Mouse (Mus musculus): ENCODE data around the gene Mycn.

The Mycn gene

DNA sequence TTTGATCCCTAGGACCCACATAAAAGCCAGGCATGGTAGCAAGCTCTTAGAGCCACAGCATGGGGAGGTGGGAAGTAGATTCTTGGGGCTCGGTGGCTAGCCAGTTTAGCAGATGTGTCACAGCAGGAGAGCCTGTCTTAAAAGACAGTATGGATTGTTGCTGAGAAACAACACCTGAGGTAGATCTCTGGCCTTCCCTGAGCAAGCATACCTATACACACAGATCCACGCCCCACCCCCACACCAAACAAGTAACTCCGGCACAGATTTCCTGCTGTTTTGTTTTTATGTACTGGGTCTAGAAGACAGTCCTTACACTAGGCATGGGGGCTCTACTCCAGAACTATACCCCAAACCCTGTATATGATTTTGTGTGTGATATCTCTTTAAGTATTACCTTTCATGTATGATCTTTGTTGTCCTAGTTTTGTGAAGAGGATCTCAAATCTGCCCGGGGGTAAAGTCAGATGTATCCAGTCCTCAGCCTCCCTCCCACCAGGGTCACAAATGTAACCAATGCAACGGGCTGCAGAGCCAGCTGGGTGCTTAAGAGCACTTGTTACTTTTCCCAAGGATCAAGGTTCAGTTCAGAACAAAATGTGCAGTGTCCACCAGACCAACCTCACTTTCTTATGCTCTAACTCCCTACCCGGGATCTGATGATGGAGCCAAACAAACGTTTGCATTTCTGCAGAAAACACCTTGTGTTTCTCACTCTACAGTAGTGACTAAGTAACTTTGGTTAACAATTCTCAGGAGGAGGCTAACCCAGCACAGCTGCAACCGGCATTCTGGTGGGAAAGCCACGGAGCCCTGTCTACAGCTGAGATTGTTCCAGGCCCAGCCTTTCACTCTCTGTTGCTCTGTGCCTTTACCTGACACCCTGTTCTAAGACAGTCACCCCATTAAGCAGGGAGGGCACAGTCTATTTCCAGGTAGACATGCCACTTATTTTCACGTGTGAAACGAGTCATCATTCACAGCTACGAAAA lies 21.3 kb downstream of the Mycn start:
- no peak for DNase-seq

DNA sequence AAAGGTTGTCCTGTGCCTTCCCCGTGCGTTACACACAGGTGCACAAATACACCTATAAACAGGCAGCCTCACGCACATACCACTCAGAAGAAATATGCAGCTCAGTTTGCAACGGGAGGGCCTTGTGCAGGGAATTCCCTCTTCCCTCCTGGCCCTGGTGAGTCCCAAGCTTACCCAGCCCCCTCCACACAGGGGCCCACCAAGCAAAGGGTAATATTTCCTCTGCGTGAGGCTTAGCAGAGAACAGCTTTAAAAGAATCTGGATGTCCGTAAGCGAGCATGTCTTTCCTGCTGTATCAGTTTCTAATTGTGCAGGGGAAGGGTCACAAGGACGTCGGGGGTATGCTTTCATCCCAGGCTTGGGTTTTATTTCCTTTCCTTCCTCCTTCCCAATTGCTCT lies 25.4 kb downstream of the Mycn start:
- no peak for DNase-seq

DNA sequence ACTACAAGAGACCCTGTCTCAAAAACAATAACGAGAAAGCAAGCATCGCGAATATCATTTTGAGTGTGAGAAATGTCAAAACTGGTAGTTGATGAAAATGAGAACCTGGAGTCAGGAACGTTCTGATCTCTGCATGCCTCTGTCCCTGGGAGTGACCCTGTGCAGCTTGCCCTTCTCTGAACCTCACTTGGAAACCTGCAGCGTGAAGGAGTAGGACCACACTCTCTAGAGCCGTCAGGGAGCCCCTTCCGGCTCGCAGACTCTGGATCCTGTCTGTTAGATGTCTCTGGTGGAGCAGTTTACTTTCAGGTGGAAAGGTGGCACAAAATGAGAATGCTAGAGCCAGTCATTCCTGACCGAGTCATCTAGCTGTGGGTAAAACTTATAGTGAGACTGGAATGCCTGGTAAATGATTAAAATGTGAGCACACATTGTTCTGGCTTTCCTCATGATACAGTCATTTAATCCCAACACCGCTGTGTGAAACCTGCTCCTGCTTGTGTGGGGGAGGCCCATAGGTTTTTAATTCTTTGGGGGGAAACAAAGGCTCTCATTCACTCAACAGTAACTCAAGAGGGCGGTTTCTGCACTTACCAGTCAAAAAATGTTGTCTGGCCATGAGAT lies 31.2 kb downstream of the Mycn start:
- no peak for DNase-seq

DNA sequence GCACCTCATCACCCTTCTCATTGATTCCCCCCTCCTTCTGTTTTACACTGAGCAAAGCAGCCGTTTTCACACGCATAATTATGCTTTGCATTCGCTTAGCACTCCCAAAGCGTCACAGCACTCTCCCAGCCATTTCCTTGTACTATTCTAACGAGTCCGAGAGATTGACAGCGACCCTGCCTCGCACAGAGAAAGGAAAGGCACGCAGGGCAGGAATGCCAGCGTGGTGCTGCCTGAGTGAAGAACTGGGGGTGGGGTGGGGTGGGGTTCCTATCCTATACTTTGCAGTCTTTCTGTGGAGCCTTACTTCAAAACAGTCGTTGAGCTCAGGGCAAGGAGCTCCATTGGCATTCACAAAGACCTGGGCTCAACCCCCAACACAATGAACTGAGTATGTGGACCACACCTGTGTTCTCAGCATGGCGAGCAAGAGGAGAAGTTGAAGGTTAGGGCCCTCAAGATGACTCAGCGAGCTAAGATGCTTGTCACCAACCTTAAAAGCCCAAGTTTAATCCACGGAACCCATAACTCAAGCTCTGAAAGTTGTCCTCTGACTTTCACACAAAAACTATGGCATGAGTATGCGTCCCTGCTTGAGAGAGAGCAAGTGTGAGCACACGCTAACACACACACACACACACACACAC lies 32.0 kb downstream of the Mycn start:
- DNase-seq = no peak

DNA sequence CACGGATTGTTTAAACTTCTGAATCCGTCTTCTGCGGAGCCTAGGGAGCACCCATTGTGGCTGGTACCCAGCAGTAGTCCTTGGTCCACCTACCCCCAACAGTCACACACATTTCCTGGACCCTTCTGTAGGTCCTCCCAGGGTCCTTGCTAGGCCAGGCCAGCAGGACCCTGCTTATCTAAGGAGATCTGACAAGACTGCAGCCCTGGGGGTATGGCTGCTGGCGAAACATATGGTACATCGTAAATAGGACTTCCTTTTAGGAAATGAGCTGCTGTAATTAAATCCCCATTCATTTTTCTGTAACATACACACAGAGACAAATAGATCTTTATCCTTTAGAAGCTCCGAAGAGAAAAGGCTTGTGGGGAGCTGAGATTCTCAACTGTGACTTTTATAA lies 34.9 kb downstream of the Mycn start:
- no peak for DNase-seq

DNA sequence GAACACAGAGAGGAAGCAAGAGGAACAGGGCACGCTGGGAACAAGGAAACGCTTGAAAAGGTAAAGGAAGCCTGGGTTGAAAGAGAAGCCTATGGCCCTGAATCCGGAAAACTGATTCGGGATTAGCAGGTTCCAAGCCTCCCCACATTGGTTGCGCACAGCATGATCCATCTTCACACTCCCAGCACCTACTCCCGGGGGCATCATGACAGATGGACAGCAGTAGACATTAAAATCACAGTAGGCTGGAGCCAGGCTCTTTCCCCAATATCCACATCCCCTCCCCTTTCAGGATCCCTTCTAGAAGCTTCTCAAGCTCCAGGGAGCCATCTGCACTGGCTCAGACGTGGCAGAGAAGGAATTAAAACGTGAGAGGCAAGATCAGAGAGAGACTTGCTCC lies 35.4 kb downstream of the Mycn start:
- no peak for DNase-seq

DNA sequence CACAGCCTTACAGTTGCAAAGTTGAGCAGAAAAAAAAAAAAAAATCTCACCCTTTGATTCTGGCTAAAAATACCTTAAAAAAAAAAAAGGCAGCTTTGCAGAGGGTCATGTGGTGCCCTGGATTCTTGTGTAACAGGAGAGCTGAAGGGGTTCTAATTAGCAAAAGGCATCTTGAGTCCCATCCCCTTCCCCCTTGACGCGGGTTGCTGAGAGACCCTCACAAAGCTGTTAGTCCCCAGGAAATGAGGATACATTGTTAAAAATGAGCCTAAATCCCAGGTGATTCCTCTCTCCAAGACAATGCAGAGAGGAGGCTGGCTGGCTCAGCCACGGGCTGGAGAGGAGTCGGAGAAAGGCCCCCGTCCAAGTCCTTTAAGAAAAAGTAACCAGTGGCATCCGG lies 36.6 kb downstream of the Mycn start:
- DNase-seq = no peak

DNA sequence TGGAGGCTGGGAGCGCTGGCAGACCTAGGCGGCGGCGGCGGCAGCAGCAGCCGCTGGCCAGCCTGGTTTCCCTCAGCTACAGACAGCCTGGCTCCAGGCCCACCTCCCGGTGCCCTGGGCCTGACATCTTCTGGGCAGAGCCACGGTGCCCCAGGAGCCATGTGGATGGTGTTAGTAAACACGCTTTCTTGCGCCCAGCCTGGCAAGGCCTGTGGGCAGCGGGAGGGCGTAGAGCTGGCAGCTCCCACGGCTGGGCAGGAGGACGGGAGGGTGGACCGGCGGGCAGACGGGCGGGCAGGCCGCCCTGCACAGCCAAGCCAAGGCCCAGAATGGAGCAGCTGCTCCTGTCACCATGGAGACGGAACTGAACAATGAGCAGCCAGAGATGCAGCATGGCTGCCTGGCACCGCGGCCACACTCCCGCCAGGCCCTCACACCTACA lies 37.2 kb downstream of the Mycn start:
- DNase-seq = no peak

DNA sequence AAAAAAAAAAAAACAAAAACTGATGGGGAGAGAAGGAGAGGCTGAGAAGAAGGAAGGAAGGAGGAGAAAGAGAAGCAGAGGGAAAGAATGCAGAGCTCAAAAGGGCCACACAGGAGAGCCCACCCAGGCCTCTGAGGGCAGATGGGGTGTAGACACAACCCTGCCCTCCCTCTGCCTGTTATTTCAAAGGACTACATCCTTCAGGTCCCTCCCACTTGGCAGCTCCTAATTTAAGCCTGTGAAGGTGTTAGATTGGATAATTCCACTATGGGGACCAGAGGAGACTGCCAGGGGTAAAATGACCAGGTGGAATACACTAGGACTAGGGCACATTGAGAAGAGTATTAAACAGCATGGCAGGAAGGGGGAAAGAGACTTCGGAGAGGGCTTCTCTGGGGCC lies 37.6 kb downstream of the Mycn start:
- DNase-seq = no peak

DNA sequence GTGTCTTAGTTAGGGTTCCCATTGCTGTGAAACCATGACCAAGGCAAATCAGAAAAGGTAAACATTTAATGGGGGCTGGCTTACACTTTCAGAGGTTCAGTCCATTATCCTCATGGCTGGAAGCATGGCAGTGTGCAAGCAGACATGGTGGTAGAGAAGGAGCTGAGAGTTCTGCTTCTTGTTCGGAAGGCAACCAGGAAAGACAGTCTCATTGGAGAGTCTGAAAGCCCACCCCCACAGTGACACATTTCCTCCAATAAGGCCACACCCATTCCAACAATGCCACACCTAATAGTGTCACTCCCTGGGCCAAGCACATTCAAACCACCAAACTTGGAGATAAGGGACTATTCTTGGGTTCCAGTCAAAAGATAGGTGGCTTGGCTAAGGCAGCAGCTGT lies 39.3 kb downstream of the Mycn start:
- no peak for DNase-seq

DNA sequence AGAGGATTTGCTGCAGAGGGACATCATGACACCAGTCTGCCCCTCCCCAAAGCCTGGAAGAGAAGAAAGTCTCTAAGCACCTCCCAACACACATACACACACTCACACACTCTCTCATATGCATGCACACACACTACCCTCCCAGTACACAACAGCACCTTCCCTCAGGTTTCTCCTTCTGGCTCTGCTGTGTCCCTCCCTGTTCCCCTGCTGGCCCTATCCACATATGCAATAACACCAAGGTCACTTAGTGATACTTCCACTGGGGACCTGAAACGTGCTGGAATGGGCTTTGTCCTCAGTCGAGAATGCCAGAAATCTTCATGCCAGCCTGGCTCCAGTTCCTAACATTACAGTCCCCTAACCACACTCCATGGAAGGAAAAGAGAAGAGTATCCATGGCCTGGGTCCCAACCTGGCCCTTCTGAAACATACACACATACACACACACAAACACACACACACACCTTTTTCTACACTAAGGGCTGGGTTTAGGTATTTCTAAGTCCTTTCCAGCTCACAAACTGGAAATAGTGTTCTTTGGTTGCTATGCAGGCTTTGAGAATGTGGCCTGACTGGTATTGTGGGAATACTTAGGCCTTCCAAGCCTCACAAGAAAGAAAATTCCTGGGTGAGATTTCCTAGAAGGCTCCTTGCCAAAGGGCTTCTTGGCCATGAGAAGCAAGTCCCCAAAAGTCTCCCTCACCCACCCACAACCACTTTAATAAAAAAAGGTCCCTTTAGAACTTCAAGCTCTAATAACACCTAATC lies 43.2 kb downstream of the Mycn start:
- no peak for DNase-seq

DNA sequence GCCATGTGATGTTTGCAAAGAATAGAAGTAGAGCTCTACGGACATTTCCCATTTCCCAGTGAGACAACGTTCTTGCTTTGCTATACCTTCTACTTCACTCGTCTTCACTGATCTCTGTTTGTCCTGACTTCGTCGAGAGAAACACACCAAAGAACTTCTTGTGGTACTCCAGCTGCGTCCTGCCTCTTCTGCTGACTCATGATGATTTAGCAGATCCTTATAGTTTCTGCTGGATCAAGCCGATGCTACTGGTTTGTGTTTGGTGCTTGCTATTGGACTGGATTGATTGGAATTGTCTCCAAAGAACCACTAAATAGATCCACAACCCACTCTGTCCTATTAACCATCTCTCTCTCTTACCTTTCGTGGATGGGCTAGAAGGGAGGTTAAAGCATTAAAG lies 47.7 kb downstream of the Mycn start:
- no peak for DNase-seq

DNA sequence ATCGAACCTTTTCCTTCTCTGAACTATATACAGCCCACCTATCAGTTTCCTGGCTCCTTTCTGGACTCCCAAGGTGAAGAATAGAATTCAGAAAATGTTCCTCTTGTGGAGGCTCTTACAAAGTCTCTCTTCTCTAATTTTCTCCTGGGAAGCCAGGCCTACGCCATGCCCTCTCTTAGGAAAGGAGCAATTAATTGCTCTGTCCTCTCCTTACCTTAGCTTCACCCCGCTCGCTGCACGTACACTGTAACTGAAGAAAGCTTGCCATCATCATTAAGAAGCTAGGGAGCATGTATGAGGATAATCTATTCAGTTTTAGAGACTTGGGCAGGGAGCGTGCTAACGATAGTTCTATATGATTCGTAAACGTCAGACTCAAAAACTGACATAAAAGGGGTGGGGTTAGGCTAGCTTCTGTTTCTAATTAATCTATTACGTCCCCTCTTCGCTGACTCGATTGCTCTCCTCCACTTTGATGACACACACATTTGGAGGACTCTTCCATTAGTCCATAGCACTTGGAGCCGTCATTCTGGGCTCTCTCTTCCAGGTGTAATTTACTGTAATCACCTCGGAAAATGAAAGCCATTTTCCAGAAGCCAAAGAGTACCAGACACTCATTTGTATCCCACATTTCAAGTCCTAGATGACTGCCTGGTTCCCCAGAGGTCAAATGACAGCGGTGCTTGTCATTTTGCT lies 55.4 kb downstream of the Mycn start:
- DNase-seq = no peak
